Mouse (Mus musculus) heart, embryonic 10.5 days (tissue): ENCODE data around the gene Mpp2. TPM values are rescaled to one million over a fixed set of nuclear protein-coding genes. Genes with fewer than 3 reads are reported as not detected.

Experiments used
- DNase-seq: peaks from one replicate; pipeline ENCODE4 v3.0.0-alpha.2; 2017; ENCODE audit warnings: low spot score
- H3K27ac ChIP-seq: fragments of 300-500 bp; sonication (generic); 2 replicates; pipeline ENCODE4 v1.5.1; 2016; ENCODE audit warnings: mild to moderate bottlenecking
- H3K27me3 ChIP-seq: fragments of 300-500 bp; sonication (generic); 2 replicates; pipeline ENCODE4 v1.6.1; 2016; ENCODE audit warnings: mild to moderate bottlenecking; ENCODE audit not compliant: poor library complexity, insufficient read depth, severe bottlenecking
- H3K36me3 ChIP-seq: fragments of 300-500 bp; sonication (generic); 2 replicates; pipeline ENCODE4 v1.6.1; 2016; ENCODE audit warnings: mild to moderate bottlenecking, moderate library complexity
- H3K4me1 ChIP-seq: fragments of 300-500 bp; sonication (generic); 2 replicates; pipeline ENCODE4 v1.6.1; 2016; ENCODE audit warnings: mild to moderate bottlenecking
- H3K4me3 ChIP-seq: fragments of 300-500 bp; sonication (generic); 2 replicates; pipeline ENCODE4 v1.5.1; 2016; ENCODE audit warnings: mild to moderate bottlenecking, moderate library complexity
- H3K9me3 ChIP-seq: fragments of 300-500 bp; sonication (generic); 2 replicates; pipeline ENCODE4 v1.6.1; 2016; ENCODE audit warnings: mild to moderate bottlenecking, moderate library complexity
- WGBS: fragments of 180-500 bp; shearing (Covaris S2); methylation state at CpG from one replicate; pipeline ENCODE4 v1.1.7; 2016; 5-methylcytosine and 5-hydroxymethylcytosine counted together
- polyA plus RNA-seq: library from polyadenylated mRNA; unstranded; fragments of >200 nt; fragmentation: Nextera tagmentation; extraction: Ambion mirVana; gene quantifications from 2 replicates; pipeline ENCODE4 v1.2.1, GENCODE M21; 2016

Gene Mpp2
- polyA plus RNA-seq, 1 experiment from 2014 or later, result 20.1 TPM

DNA sequence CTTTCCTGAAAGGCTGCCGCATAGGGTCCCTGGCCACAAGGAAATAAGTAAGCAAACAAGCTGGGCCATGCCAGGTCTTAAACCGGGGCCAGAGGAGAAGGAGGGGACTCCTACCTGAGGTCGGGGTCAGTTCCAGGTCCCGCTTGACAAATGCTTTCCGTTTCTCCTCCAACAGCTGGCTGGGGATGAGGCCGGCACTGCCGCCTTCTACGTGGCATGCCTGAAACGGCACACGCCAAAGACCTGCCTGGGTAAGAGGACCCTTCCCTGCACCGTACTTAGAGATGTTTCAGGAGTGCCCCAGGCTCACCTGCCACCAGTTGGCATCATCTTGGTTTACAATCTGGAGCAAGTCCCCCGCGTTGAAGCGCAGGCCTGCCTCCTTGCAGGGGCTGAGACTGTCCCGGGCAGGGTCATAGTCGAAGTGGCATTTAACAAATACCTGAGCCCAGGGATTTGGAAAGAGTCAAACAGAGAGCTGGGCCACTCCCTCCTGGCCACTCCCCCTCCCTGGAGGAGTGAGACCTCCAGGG, 26.3 kb downstream of the Mpp2 start:
- Histone ChIP-seq H3K4me3 (peak overlapping the region; percentile 63), H3K27ac (no peak overlapping the region), H3K4me1 (peaks cover 20% of the 10 kb centered on the region), H3K9me3 (no peaks in the 10 kb centered on the region), H3K36me3 (peaks cover 45% of the 10 kb centered on the region), H3K27me3 (peaks cover 42% of the 10 kb centered on the region)
- DNase-seq, result no peak
- WGBS, result 32% methylated on average over 16 of the region's 16 CpGs

GRCm38 (mm10) chr11:102061236-102061940, 26.9 kb downstream of the Mpp2 start:
- Histone ChIP-seq H3K27me3 (peaks cover 42% of the 10 kb centered on the region), H3K4me1 (peaks cover 19% of the 10 kb centered on the region), H3K4me3 (peak overlapping the region; percentile 63), H3K9me3 (no peaks in the 10 kb centered on the region), H3K27ac (no peak overlapping the region), H3K36me3 (peaks cover 45% of the 10 kb centered on the region)
- DNase-seq, result peak; percentile 91
- 5% methylated on average over 23 of the region's 23 CpGs for WGBS

GRCm38 (mm10) chr11:102053847-102054246, 34.5 kb downstream of the Mpp2 start:
- Histone ChIP-seq H3K27me3 (peaks cover 26% of the 10 kb centered on the region), H3K27ac (no peak overlapping the region), H3K4me3 (no peak overlapping the region), H3K9me3 (no peaks in the 10 kb centered on the region), H3K4me1 (peaks cover 11% of the 10 kb centered on the region; the same call in 1 of the 2 replicates), H3K36me3 (peaks cover 8% of the 10 kb centered on the region)
- DNase-seq, result no peak
- WGBS, result 26% methylated on average over 9 of the region's 9 CpGs

DNA sequence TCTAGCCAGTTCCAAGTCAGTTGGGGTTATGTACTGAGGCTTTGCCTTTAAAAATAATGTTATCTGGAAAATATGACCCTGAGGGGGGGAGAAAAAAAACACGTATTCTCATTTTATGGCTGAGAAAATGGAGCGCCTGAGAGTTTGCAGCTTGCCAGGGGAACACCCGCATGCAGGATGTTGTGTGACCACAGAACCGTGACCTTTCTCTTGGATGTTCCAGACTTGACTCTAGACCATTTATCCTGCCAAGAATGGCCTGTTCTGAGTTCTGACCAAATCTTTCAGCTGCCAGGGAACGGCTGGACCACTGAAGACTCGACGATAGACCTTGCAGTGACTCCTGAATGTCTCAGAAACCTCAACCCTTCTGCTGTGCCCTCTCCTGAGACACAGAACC, 35.1 kb downstream of the Mpp2 start:
- H3K27me3 ChIP-seq, result peaks cover 20% of the 10 kb centered on the region
- H3K4me1 ChIP-seq, result peaks cover 11% of the 10 kb centered on the region; the same call in 1 of the 2 replicates
- no peak overlapping the region for H3K27ac ChIP-seq
- H3K4me3 ChIP-seq, result no peak overlapping the region
- WGBS, result 72% methylated on average over 7 of the region's 7 CpGs
- DNase-seq, result no peak
- 0 out of 2 replicates have a peak, but pooled peaks cover 1% of the 10 kb centered on the region for H3K36me3 ChIP-seq
- no peaks in the 10 kb centered on the region for H3K9me3 ChIP-seq

DNA sequence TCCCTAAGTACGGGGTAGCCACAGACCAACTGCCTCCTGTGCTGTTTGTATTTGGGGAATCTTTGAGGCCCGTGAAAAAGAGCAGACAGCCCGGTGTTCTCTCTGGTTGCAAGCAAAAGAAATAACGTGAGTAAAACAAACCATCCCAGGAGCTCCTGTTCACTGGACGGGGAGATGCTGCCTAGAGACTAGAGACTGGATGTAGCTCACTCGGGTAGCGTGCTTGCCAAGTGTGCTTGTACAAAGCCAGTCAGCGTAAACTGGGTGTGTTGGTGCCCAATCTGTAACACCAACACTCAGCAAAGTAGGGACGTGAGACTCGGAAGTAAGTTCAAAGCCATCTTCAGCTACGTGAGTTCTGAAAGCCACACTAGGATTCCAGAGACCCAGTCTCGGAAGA, 35.6 kb downstream of the Mpp2 start:
- Histone ChIP-seq H3K9me3 (no peaks in the 10 kb centered on the region), H3K36me3 (no peaks in the 10 kb centered on the region), H3K27ac (peak overlapping the region; percentile 72; the same call in 1 of the 2 replicates), H3K27me3 (peaks cover 20% of the 10 kb centered on the region; the same call in 1 of the 2 replicates), H3K4me1 (peaks cover 11% of the 10 kb centered on the region; the same call in 1 of the 2 replicates), H3K4me3 (no peak overlapping the region)
- 83% methylated on average over 12 of the region's 12 CpGs for WGBS
- DNase-seq, result no peak

GRCm38 (mm10) chr11:102051954-102052353, 36.4 kb downstream of the Mpp2 start:
- no peaks in the 10 kb centered on the region for H3K36me3 ChIP-seq
- H3K4me1 ChIP-seq, result peaks cover 11% of the 10 kb centered on the region; the same call in 1 of the 2 replicates
- no peak for DNase-seq
- 53% methylated on average over 4 of the region's 4 CpGs for WGBS
- H3K9me3 ChIP-seq, result no peaks in the 10 kb centered on the region
- H3K27ac ChIP-seq, result peak overlapping the region; percentile 72
- H3K4me3 ChIP-seq, result no peak overlapping the region
- H3K27me3 ChIP-seq, result peaks cover 20% of the 10 kb centered on the region; the same call in 1 of the 2 replicates

DNA sequence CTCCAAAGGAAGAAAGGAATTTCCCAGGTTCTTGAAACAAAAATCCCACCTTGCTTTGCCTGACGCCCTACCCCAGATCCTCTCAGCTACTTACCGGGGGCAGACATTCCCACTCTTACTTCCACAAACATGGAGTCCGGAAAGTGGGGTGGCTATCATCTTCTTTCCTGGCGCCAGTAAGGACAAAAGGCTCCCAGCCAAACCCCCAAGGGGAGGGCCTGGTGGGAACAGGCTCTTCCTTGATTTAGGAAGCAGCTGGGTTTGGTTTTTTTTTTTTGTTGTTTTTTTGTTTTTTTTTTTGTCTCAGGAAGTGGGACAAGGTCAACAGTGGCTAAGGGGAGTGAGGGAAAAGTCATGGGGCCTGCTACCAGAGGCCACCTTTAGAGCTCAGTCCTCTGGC, 36.8 kb downstream of the Mpp2 start:
- H3K4me1 ChIP-seq, result peaks cover 11% of the 10 kb centered on the region; the same call in 1 of the 2 replicates
- H3K9me3 ChIP-seq, result no peaks in the 10 kb centered on the region
- DNase-seq, result no peak
- H3K27me3 ChIP-seq, result peaks cover 20% of the 10 kb centered on the region; the same call in 1 of the 2 replicates
- whole genome bisulfite sequencing, result 48% methylated on average over 4 of the region's 4 CpGs
- peak overlapping the region; percentile 72 for H3K27ac ChIP-seq
- H3K36me3 ChIP-seq, result no peaks in the 10 kb centered on the region
- 0 out of 2 replicates have a peak overlapping the region, but pooled peaks have one; percentile 18 for H3K4me3 ChIP-seq

GRCm38 (mm10) chr11:102049875-102050482, 38.3 kb downstream of the Mpp2 start:
- no peak for DNase-seq
- Histone ChIP-seq H3K4me1 (peaks cover 11% of the 10 kb centered on the region; the same call in 1 of the 2 replicates), H3K27me3 (peaks cover 20% of the 10 kb centered on the region; the same call in 1 of the 2 replicates), H3K4me3 (no peak overlapping the region), H3K9me3 (peaks cover 9% of the 10 kb centered on the region), H3K27ac (0 out of 2 replicates have a peak overlapping the region, but pooled peaks have one; percentile 60), H3K36me3 (peaks cover 8% of the 10 kb centered on the region; the same call in 1 of the 2 replicates)
- 52% methylated on average over 14 of the region's 14 CpGs for WGBS

DNA sequence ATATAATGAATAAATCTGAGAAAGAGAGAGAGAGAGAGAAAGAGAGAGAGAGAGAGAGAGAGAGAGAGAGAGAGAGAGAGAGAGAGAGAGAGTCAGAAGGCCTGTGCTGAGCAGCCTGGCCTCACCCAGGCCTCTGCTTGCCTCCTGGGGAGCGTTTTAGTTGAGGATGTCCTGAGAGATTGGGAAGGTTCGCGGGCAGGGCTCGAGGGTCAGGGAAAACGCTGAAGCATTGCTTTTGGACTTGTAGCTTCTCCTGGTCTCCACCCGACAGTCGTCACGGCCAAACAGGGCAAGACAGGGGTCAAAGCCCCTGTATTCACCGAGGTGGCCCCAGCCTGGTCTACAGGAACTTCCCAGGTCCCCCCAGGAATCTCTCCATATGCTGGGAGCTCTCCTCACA, 41.7 kb downstream of the Mpp2 start:
- no peak overlapping the region for H3K4me3 ChIP-seq
- H3K27me3 ChIP-seq, result no peaks in the 10 kb centered on the region
- no peak for DNase-seq
- peaks cover 9% of the 10 kb centered on the region for H3K9me3 ChIP-seq
- no peak overlapping the region for H3K27ac ChIP-seq
- peaks cover 8% of the 10 kb centered on the region; the same call in 1 of the 2 replicates for H3K36me3 ChIP-seq
- 0 out of 2 replicates have a peak, but pooled peaks cover 5% of the 10 kb centered on the region for H3K4me1 ChIP-seq
- 76% methylated on average over 9 of the region's 9 CpGs for WGBS

DNA sequence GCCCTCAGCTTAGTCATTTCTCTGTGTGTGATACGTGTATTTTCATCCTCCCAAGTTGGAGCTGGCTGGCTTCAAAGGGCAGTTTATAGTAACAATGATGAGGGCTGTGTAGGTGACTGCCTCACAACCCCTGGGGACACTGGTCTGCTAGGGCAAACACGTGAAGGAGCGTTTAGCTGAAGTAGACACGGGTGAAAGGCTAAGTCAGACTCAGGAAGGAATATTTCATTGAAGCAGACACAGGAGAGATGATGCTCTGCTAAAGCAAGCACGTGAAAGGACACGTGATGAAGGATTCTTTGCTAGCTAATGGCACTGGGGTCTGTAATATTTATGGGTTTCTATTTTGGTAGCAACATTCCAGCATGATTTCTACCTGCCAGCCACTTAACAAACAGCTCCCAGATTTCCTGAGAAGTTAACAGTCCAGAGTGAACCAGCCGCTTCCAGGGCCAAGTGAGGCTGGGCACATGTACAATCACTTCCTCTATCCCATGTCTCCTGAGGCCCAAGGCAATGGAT, 43.6 kb downstream of the Mpp2 start:
- Histone ChIP-seq H3K4me1 (peaks cover under 1% of the 10 kb centered on the region; the same call in 1 of the 2 replicates), H3K27me3 (no peaks in the 10 kb centered on the region), H3K36me3 (peaks cover 8% of the 10 kb centered on the region; the same call in 1 of the 2 replicates), H3K9me3 (peaks cover 9% of the 10 kb centered on the region), H3K27ac (no peak overlapping the region), H3K4me3 (no peak overlapping the region)
- 83% methylated on average over 7 of the region's 7 CpGs for WGBS
- DNase-seq, result no peak

DNA sequence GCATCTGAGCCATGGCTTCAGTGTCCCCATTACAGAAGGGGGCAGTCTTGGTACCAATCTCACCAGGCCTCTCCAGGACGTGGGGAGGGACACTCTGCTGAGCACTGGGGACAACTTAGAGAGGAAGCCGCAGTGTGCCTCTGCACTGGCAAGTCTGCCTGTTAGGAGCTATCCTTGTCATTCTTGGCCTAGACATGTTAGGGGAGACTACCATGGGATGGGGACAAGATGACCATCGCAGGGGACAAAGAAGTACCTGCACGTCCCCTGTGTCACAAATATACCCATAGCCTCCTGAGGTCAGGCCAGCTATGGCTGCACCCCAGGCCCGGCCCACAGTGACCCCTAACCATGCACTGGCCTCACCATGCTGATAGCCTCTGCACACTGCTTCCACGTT, 44.9 kb downstream of the Mpp2 start:
- DNase-seq, result no peak
- Histone ChIP-seq H3K27me3 (0 out of 2 replicates have a peak, but pooled peaks cover under 1% of the 10 kb centered on the region), H3K27ac (no peak overlapping the region), H3K4me1 (peaks cover 4% of the 10 kb centered on the region; the same call in 1 of the 2 replicates), H3K4me3 (no peak overlapping the region), H3K36me3 (peaks cover 8% of the 10 kb centered on the region; the same call in 1 of the 2 replicates), H3K9me3 (peaks cover 9% of the 10 kb centered on the region)
- 81% methylated on average over 6 of the region's 6 CpGs for WGBS

DNA sequence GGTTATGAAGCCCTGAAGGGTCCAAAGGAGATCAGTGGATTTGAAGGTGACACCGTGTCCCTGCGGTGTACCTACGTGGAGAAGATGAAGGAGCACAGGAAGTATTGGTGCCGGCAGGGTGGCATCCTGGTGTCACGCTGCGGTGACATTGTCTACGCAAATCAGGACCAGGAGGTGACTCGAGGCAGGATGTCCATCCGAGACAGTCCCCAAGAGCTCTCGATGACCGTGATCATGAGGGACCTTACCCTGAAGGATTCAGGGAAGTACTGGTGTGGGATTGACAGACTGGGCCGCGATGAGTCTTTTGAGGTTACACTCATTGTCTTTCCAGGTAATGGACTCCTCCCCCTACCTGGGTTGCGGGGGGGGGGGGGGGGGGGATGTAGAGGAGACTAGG, 45.3 kb downstream of the Mpp2 start:
- WGBS, result 89% methylated on average over 13 of the region's 14 CpGs
- Histone ChIP-seq H3K4me1 (peaks cover 4% of the 10 kb centered on the region; the same call in 1 of the 2 replicates), H3K27ac (no peak overlapping the region), H3K4me3 (no peak overlapping the region), H3K27me3 (peaks cover 5% of the 10 kb centered on the region), H3K9me3 (peaks cover 9% of the 10 kb centered on the region), H3K36me3 (peaks cover 8% of the 10 kb centered on the region; the same call in 1 of the 2 replicates)
- no peak for DNase-seq
